Mouse (Mus musculus): ENCODE measurements at regions not wholly inside any gene's neighbourhood (a gene's known extent, or its start where the extent isn't known, plus 50 kb on each side); places are given as distances from the start of the nearest gene placed in this dataset.
"Not testable (repeated sequence)": the region's sequence is repeated elsewhere in the genome, so short reads cannot be mapped to it uniquely, and the experiment has no call there.

- Histone ChIP-seq H3K4me2 (no peak overlapping the region), H3K4me3 (ENCODE audit: low read depth, low read length) (no peak overlapping the region), H3K9ac (ENCODE audit: low read depth, low read length) (no peak overlapping the region), H3K27me3 (replicated peaks; ENCODE audit: control insufficient read depth, insufficient read depth, low read length) (no peaks in the 10 kb centered on the region), H3K36me3 (ENCODE audit: control insufficient read depth, insufficient read depth, low read length) (no peaks in the 10 kb centered on the region), H3K27ac (ENCODE audit: low read depth, low read length) (no peak overlapping the region), H3K4me1 (replicated peaks; ENCODE audit: control insufficient read depth, insufficient read depth, low read length) (no peaks in the 10 kb centered on the region), H3K9me3 (ENCODE audit: control insufficient read depth, low read length) (no peaks in the 10 kb centered on the region)
- 63% methylated on average over 4 of the region's 4 CpGs for WGBS
- no peak for DNase-seq (ENCODE audit: low spot score)
- no peak for ATAC-seq (replicated peaks; ENCODE audit: low FRiP score)
Measured at GRCm38 (mm10) chr3:79002173-79002848, 284.0 kb downstream of the Rapgef2 start.

GRCm38 (mm10) chr3:79001754-79002153 lies 284.6 kb downstream of the Rapgef2 start:
- Histone ChIP-seq H3K27ac (ENCODE audit: low read depth, low read length) (no peak overlapping the region), H3K27me3 (replicated peaks; ENCODE audit: control insufficient read depth, insufficient read depth, low read length) (no peaks in the 10 kb centered on the region), H3K4me1 (replicated peaks; ENCODE audit: control insufficient read depth, insufficient read depth, low read length) (no peaks in the 10 kb centered on the region), H3K4me3 (ENCODE audit: low read depth, low read length) (no peak overlapping the region), H3K36me3 (ENCODE audit: control insufficient read depth, insufficient read depth, low read length) (no peaks in the 10 kb centered on the region), H3K9me3 (ENCODE audit: control insufficient read depth, low read length) (no peaks in the 10 kb centered on the region), H3K9ac (ENCODE audit: low read depth, low read length) (no peak overlapping the region), H3K4me2 (no peak overlapping the region)
- 66% methylated on average over 4 of the region's 4 CpGs for WGBS
- DNase-seq (ENCODE audit: low spot score) = no peak
- no peak for ATAC-seq (replicated peaks; ENCODE audit: low FRiP score)

- Histone ChIP-seq H3K9me3 (ENCODE audit: control insufficient read depth, low read length) (no peaks in the 10 kb centered on the region), H3K9ac (ENCODE audit: low read depth, low read length) (no peak overlapping the region), H3K4me3 (ENCODE audit: low read depth, low read length) (no peak overlapping the region), H3K27me3 (replicated peaks; ENCODE audit: control insufficient read depth, insufficient read depth, low read length) (no peaks in the 10 kb centered on the region), H3K36me3 (ENCODE audit: control insufficient read depth, insufficient read depth, low read length) (no peaks in the 10 kb centered on the region), H3K27ac (ENCODE audit: low read depth, low read length) (no peak overlapping the region), H3K4me2 (no peak overlapping the region), H3K4me1 (replicated peaks; ENCODE audit: control insufficient read depth, insufficient read depth, low read length) (no peaks in the 10 kb centered on the region)
- 78% methylated on average over 2 of the region's 2 CpGs for WGBS
- ATAC-seq (replicated peaks; ENCODE audit: low FRiP score) (no peak), DNase-seq (ENCODE audit: low spot score) (no peak)
Measured at GRCm38 (mm10) chr3:79000293-79000692, 286.0 kb downstream of the Rapgef2 start.

- Histone ChIP-seq H3K9me3 (ENCODE audit: control insufficient read depth, low read length) (no peaks in the 10 kb centered on the region), H3K9ac (ENCODE audit: low read depth, low read length) (no peak overlapping the region), H3K4me3 (ENCODE audit: low read depth, low read length) (no peak overlapping the region), H3K36me3 (ENCODE audit: control insufficient read depth, insufficient read depth, low read length) (no peaks in the 10 kb centered on the region), H3K27me3 (replicated peaks; ENCODE audit: control insufficient read depth, insufficient read depth, low read length) (no peaks in the 10 kb centered on the region), H3K27ac (ENCODE audit: low read depth, low read length) (no peak overlapping the region), H3K4me1 (replicated peaks; ENCODE audit: control insufficient read depth, insufficient read depth, low read length) (no peaks in the 10 kb centered on the region), H3K4me2 (no peak overlapping the region)
- DNase-seq (ENCODE audit: low spot score) = no peak
- ATAC-seq (replicated peaks; ENCODE audit: low FRiP score) = no peak
- WGBS = 68% methylated on average over 3 of the region's 3 CpGs
Measured at GRCm38 (mm10) chr3:78999803-79000202, 286.5 kb downstream of the Rapgef2 start.

- ATAC-seq (replicated peaks; ENCODE audit: low FRiP score) = no peak
- DNase-seq (ENCODE audit: low spot score) = no peak
- no peak overlapping the region for H3K4me3 ChIP-seq (ENCODE audit: low read depth, low read length)
- no peak overlapping the region for H3K4me2 ChIP-seq
- no peaks in the 10 kb centered on the region for H3K4me1 ChIP-seq (replicated peaks; ENCODE audit: control insufficient read depth, insufficient read depth, low read length)
- no peak overlapping the region for H3K9ac ChIP-seq (ENCODE audit: low read depth, low read length)
- no peaks in the 10 kb centered on the region for H3K36me3 ChIP-seq (ENCODE audit: control insufficient read depth, insufficient read depth, low read length)
- no peaks in the 10 kb centered on the region for H3K27me3 ChIP-seq (replicated peaks; ENCODE audit: control insufficient read depth, insufficient read depth, low read length)
- 54% methylated on average over 2 of the region's 2 CpGs for WGBS
- no peaks in the 10 kb centered on the region for H3K9me3 ChIP-seq (ENCODE audit: control insufficient read depth, low read length)
- H3K27ac ChIP-seq (ENCODE audit: low read depth, low read length) = no peak overlapping the region
Measured at GRCm38 (mm10) chr3:78988120-78988519, 298.2 kb downstream of the Rapgef2 start.

- no peak overlapping the region for H3K27ac ChIP-seq (ENCODE audit: low read depth, low read length)
- H3K9me3 ChIP-seq (ENCODE audit: control insufficient read depth, low read length) = no peaks in the 10 kb centered on the region
- no peaks in the 10 kb centered on the region for H3K4me1 ChIP-seq (replicated peaks; ENCODE audit: control insufficient read depth, insufficient read depth, low read length)
- DNase-seq (ENCODE audit: low spot score) (no peak), ATAC-seq (replicated peaks; ENCODE audit: low FRiP score) (no peak)
- H3K36me3 ChIP-seq (ENCODE audit: control insufficient read depth, insufficient read depth, low read length) = no peaks in the 10 kb centered on the region
- no peak overlapping the region for H3K4me2 ChIP-seq
- no peaks in the 10 kb centered on the region for H3K27me3 ChIP-seq (replicated peaks; ENCODE audit: control insufficient read depth, insufficient read depth, low read length)
- 71% methylated on average over 7 of the region's 7 CpGs for WGBS
- H3K9ac ChIP-seq (ENCODE audit: low read depth, low read length) = no peak overlapping the region
- no peak overlapping the region for H3K4me3 ChIP-seq (ENCODE audit: low read depth, low read length)
Measured at GRCm38 (mm10) chr3:78986726-78987125, 299.6 kb downstream of the Rapgef2 start.

- H3K9ac ChIP-seq (ENCODE audit: low read depth, low read length) = no peak overlapping the region
- H3K4me3 ChIP-seq (ENCODE audit: low read depth, low read length) = no peak overlapping the region
- no peaks in the 10 kb centered on the region for H3K36me3 ChIP-seq (ENCODE audit: control insufficient read depth, insufficient read depth, low read length)
- no peaks in the 10 kb centered on the region for H3K27me3 ChIP-seq (replicated peaks; ENCODE audit: control insufficient read depth, insufficient read depth, low read length)
- DNase-seq (ENCODE audit: low spot score) (no peak), ATAC-seq (replicated peaks; ENCODE audit: low FRiP score) (no peak)
- no peak overlapping the region for H3K27ac ChIP-seq (ENCODE audit: low read depth, low read length)
- H3K4me2 ChIP-seq = no peak overlapping the region
- WGBS = 80% methylated on average over 3 of the region's 3 CpGs
- no peaks in the 10 kb centered on the region for H3K4me1 ChIP-seq (replicated peaks; ENCODE audit: control insufficient read depth, insufficient read depth, low read length)
- H3K9me3 ChIP-seq (ENCODE audit: control insufficient read depth, low read length) = no peaks in the 10 kb centered on the region
Measured at GRCm38 (mm10) chr3:78981057-78981456, 305.3 kb downstream of the Rapgef2 start.

- WGBS = 85% methylated on average over 4 of the region's 4 CpGs
- H3K4me2 ChIP-seq = no peak overlapping the region
- DNase-seq (ENCODE audit: low spot score) (no peak), ATAC-seq (replicated peaks; ENCODE audit: low FRiP score) (no peak)
- H3K36me3 ChIP-seq (ENCODE audit: control insufficient read depth, insufficient read depth, low read length) = no peaks in the 10 kb centered on the region
- H3K9me3 ChIP-seq (ENCODE audit: control insufficient read depth, low read length) = no peaks in the 10 kb centered on the region
- no peak overlapping the region for H3K27ac ChIP-seq (ENCODE audit: low read depth, low read length)
- H3K9ac ChIP-seq (ENCODE audit: low read depth, low read length) = no peak overlapping the region
- no peak overlapping the region for H3K4me3 ChIP-seq (ENCODE audit: low read depth, low read length)
- no peaks in the 10 kb centered on the region for H3K27me3 ChIP-seq (replicated peaks; ENCODE audit: control insufficient read depth, insufficient read depth, low read length)
- H3K4me1 ChIP-seq (replicated peaks; ENCODE audit: control insufficient read depth, insufficient read depth, low read length) = no peaks in the 10 kb centered on the region
Measured at GRCm38 (mm10) chr3:78978781-78979180, 307.5 kb downstream of the Rapgef2 start.

- H3K9me3 ChIP-seq (ENCODE audit: control insufficient read depth, low read length); H3K9ac ChIP-seq (ENCODE audit: low read depth, low read length); H3K36me3 ChIP-seq (ENCODE audit: control insufficient read depth, insufficient read depth, low read length); H3K27me3 ChIP-seq (replicated peaks; ENCODE audit: control insufficient read depth, insufficient read depth, low read length); H3K27ac ChIP-seq (ENCODE audit: low read depth, low read length); H3K4me1 ChIP-seq (replicated peaks; ENCODE audit: control insufficient read depth, insufficient read depth, low read length); DNase-seq (ENCODE audit: low spot score): not testable (repeated sequence)
- Histone ChIP-seq H3K4me3 (ENCODE audit: low read depth, low read length) (peak overlapping the region; percentile 41), H3K4me2 (peak overlapping the region; percentile 70)
- 6% methylated on average over 37 of the region's 57 CpGs for WGBS
- ATAC-seq (replicated peaks; ENCODE audit: low FRiP score) = peak; percentile 69
Measured at GRCm38 (mm10) chr3:78966683-78967549, 319.4 kb downstream of the Rapgef2 start.
